Mouse (Mus musculus): Measurements from ENCODE around the gene Slc41a1.

- TF ChIP-seq CTCF (IDR thresholded peaks at IDR 0.05; ENCODE audit: low read depth, low read length): no peak
- TF ChIP-seq POLR2A (IDR thresholded peaks at IDR 0.05; ENCODE audit: insufficient read depth, low read length): no peak
Measured at GRCm38 (mm10) chr1:131838542-131838941, 11.2 kb downstream of the Slc41a1 start.
